Mouse (Mus musculus) liver, embryonic 14.5 days (tissue): ENCODE results near the gene Olfr281.

Experiments
- CTCF ChIP-seq: IDR thresholded peaks from 2 replicates; pipeline ENCODE4 v1.5.1; 2016; ENCODE audit warnings: antibody characterized with exemption, low read depth, control low read depth
- EP300 ChIP-seq: IDR thresholded peaks from 2 replicates; pipeline ENCODE4 v1.6.1; 2016; ENCODE audit warnings: antibody characterized with exemption, low read depth

DNA sequence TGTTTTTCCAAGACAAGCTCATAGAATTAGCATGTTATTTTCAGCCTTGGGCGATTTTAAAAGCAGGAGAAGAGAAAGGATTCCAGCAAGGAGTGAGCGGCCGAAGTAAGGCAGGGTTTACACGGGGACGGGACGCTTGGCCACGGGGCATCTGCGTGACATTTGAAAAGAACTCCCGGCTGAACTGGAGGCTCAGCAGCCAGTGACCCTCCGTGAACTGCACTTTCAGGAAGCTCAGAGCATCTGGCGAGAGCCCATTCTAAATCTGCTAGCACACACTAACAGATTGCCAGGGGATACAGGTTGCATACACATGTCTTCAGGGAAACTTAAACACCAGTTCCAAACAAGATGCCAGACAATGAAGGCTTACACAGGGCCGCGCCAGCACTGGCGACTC lies 28.1 kb upstream of the Olfr281 start:
- TF ChIP-seq CTCF (no peak), EP300 (no peak)
